Mouse (Mus musculus): ENCODE measurements at regions not wholly inside any gene's neighbourhood (a gene's known extent, or its start where the extent isn't known, plus 50 kb on each side); places are given as distances from the start of the nearest gene placed in this dataset.

DNA sequence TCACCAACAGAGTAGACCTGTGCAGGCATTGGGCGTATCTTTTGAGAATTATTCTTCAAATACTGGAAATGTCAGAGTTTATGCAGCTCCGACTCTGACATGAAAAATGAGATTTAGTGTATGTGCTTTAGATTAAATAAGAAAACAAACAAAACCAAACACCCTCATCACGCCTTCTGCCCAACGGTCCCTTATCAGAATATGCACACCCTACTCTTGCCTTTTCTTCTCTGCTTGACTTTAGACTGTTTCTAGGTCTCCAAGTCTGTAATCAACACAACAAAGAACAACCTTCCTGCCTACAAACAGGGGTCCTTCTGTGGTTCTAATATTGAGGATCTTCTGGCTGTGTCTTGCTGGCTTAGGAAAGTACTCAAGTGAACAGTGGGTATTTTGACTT, 153.8 kb upstream of the Kbtbd8 start:
- TF ChIP-seq CTCF (IDR thresholded peaks at IDR 0.05; ENCODE audit: low read depth, low read length) (no peak), POLR2A (IDR thresholded peaks at IDR 0.05; ENCODE audit: insufficient read depth, low read length) (no peak)

Measured in ES-Bruce4 (cell line).